Mouse (Mus musculus): ENCODE measurements at regions not wholly inside any gene's neighbourhood (a gene's known extent, or its start where the extent isn't known, plus 50 kb on each side); places are given as distances from the start of the nearest gene placed in this dataset.

DNA sequence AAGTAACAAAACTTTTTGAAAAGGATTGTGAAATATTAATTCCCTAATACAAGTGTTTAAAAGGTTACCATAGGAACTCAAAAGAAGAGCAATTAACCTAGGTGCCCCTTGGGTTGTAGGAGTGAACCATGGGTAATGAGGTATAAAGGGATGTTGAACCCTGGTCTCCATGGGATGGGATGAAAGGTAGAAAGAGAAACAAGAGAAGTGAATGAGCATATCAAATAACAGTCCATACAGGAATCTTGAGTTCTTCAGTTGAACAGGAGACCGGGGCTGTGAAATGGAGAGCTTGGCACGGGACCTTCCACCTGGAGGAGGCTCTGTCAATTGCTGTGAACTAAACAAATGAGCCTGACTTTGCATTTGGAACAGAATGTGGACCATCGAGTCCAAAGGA lies 449.6 kb upstream of the Meis1 start:
- no peak for DNase-seq (ENCODE audit: low spot score)

DNA sequence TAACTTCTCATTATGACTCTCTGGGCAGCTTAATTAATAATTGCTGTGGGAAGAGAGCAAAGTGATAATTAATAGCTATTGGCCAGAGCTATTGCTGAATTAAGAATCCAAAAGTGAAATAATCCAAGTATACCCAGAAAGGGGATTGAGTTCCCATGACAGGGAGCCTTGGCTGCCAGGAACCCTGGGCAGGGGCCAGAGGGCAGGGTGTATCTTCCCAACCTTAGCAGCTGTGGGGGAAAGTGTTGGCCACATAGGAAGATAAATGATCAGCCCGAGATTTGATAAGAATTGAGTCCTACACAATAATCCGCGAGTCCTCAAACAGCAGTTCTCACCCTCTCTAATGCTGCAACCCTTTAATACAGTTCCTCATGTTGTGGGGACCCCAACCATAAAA lies 450.0 kb upstream of the Meis1 start:
- DNase-seq (ENCODE audit: low spot score), result no peak

DNA sequence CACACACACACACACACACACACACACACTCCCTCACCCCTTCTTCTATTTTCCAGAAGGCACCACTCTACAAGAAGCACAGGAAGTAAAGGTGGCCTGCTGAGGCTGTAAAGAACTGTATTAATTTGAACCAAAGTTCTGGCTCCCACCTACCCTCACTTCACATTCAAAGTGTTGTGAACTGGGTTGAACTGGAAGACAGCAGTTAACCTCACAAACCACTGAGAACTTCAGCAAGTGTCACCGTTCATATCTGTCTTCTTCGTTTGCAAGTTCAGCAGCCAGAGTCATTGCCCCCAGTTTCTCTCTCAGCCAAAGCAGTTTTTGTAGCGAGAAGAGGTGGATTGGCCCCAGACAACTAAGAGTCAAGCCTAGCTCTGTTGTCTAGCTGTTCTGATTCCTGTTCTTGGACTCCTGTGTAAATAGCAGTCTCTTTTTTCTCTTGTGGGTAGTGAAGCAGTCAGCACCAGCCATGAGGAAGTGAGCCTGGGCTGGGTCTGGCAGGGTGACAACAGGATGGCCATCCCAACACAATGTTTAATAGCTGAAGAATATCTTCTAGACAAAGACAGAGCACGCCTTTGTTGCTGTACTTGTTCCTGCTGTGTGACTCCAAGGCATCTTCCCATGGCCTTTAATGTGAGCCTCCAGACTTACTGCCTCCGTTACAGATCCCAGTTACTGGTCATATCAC lies 452.0 kb upstream of the Meis1 start:
- no peak for DNase-seq (ENCODE audit: low spot score)

DNA sequence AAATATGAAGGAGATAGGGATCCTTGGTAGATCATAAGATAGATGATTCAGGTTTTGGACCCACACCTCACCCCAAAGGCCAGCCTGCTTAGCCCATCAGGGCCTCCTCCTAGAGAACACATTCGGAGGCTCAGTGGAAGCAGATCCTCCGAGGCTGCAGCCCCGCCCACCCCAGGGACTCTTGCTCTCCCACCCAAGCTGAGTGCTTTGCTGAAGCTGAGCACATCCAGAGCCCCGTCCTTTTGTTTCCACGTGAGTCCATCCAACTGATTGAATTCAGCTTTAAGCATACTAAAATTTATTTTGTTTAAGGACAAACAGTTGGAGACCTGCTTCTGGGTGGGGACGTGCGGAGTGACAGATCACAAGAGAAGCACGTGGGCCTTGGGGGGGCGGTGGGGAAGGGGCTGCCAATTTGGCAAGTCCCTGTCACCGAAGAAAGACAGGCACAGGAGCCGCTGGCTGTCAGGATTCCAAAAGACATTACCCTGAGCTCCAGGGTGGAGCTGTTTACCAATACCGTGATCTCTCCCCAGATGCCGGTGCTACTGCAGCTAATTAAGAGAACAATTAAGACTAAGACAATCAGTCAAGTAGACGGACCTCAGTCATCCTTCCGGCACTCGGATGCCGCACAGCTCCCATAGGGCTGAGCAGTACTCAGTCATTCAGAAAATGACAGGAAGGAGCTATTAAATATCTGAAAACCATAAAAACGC lies 448.9 kb upstream of the Spred2 start:
- no peak for DNase-seq (ENCODE audit: low spot score)

DNA sequence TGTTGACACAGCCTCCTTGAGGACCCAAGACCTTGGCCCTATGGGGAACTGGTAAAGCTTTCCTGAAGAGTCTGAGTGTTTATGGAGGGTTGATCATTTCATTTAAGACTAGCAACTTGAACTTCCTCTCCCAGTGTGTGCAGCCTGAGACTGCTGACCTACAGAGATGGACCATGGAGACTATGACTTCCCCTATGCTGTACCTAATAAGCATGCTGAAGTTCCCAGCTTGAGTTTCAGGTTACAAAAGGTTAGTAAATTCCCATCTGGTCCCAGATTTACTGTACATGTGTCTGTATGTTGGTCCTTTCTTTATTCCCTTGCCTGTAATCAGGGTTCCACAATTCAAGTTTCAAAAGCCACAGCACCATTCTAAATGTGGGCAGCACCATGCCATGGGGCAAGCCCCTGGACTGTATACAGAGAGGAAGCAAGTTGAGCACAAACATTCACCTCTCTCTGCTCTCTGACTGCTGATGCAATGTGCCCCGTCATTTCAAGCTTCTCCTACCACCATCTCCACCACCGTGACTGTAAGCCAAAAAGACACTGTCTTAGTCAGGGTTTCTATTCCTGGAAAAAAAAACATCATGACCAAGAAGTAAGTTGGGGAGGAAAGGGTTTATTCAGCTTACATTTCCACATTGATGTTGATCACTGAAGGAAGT lies 431.0 kb upstream of the Spred2 start:
- DNase-seq (ENCODE audit: low spot score), result no peak

DNA sequence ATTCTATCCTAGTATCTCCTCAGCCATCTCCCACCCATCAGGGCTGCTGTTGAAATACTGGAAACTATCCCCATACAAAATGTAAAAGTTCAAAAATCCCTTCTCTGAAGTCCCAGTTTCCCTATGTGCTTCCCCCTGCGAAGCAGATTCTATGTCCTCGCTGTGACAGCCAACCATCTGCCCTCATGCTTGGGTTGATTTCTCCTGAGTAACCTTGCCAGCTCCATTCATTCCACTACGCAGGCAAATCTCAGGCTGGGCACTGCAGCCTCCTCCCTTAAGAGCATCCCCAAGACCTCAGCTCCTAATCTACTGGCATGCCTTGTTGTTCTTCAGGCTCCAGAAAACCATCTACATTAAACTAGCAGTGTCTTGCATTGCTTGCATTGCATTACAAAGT lies 402.5 kb upstream of the Spred2 start:
- DNase-seq (ENCODE audit: low spot score), result no peak

DNA sequence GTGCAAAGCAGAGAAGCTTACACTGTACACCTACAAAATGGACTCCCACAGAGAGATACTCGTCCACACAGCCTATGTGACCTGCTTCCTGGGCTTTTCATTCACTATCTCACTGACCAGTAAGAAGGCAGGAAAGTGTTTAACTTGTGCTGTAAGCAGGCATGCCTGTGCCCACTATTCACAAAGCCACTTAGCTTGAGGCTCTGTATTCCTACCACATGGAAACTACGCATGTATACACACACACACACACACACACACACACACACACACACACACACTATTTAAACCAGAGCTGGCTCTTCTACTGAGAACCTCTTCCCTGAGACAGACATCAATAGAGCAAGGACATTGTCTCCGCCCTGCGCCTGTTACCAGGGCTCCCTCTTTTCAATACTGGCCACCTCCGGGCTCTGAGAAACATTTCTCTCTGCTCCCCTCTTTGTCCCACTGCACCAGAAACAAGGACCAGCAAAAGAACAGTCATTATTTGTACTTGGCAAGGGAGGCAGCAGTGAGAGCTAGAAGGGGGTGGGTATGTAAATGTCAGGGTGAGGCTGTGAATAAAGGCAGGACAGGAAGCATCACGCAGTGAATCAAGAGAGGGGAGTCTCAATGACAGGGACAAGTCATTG lies 400.2 kb upstream of the Spred2 start:
- DNase-seq (ENCODE audit: low spot score), result no peak

DNA sequence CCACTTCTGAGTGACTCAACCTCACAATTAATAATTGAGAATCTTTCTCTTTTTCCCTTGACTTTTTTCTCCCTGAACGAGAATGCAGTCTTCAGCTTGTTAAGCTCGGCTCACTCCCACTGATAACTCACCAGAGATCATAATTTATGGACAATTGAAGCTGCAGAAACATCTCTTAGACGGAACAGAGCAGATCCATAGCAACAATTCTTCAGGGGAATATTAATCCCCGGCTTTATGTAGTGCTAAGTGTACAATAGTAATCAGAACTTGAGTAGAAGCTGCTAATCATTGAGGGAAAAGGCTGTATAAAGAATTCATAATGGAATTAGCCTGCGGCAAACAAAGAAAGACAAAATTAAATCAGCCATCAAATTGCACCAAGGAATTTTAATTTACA lies 395.0 kb upstream of the Spred2 start:
- DNase-seq (ENCODE audit: low spot score), result no peak

DNA sequence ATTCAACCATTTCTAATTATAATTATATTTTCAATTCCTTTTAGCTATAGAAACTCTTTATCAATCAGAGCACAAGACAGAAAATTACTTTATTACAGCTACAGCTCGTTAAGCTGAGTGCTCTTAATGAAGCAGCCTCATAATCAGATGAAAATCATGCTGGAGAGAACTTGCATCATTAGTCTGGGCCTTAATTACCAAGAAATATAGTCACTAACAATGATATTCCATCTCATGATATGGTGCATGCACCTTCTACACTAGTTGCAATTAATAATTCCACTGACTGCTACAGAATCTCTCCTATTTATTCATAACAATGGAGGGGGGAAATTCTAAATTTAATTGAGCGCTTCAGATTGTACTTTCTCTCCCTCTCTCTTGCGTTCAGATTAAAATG lies 393.5 kb upstream of the Spred2 start:
- no peak for DNase-seq (ENCODE audit: low spot score)

DNA sequence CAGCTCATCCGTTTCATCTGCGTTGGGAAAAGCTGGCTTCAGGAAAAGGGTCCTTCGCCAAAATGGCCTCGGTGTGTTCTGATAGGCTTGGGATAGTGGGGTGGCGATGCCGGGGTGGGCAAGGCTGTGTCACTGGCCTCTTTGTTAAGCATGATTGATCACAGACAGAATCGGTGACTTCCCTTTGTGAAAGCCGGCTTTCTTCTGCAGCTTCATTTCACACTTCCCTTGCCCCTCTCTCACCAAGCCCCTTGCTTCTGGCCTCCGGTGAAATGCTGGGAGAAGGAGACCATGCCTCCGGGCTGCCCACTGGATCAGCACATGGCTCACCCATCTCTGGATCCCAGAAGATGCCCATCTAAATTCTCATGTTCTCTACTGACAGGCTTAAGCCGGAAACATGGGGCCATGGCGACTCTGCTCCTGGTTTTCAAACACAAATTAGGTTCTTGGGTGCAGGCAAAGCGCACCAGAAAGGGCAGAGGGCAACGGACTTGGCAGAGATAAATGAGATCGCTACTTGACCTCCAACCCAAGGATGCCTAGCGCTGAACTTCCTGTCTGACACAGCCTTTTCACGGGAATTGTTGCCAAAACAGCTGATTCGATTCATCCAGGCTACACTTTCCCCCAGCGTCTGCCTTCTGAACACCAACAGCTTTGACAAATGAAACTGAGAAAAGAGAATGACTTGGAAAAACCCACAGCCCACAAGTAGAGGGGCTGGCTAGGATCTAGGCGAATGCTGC lies 392.7 kb upstream of the Spred2 start:
- DNase-seq (ENCODE audit: low spot score), result no peak

DNA sequence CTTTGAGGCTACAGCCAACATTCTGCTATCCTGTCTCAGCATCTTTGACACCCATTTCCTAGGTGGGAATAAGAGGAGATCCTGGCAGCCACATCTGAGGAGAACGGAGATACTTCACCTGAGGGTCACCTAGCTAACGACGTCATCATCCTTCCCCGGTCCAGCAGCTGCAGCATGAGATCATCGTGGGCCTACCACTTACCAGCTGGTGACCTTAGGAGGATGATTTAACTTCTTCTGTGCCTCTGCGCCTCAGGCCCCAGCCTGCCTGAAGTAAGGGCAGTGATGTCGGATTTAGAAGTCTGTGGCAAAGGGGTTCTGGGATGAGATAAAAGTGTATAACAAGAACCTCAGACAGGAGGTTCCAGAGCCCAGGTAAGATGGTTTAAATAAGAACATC lies 391.3 kb upstream of the Spred2 start:
- no peak for DNase-seq (ENCODE audit: low spot score)

DNA sequence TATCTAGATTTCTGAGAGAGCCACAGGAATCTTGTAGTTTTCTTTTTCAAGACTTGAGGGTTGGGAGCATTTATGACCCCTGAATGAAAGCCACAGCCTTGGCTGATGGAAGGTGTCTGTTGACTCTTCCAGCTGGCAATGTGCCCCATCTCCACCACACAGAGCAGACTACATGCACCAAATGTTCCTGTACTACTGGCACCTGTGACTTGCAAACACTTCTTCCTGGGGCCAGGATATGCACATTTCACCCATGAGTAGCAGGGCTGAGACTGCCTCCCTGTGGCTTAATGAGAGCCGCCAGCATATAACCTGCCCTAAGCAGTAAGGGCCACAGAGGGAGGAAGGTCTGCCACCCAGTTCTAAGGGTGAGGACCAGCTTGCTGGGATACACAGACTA lies 390.5 kb upstream of the Spred2 start:
- no peak for DNase-seq (ENCODE audit: low spot score)

DNA sequence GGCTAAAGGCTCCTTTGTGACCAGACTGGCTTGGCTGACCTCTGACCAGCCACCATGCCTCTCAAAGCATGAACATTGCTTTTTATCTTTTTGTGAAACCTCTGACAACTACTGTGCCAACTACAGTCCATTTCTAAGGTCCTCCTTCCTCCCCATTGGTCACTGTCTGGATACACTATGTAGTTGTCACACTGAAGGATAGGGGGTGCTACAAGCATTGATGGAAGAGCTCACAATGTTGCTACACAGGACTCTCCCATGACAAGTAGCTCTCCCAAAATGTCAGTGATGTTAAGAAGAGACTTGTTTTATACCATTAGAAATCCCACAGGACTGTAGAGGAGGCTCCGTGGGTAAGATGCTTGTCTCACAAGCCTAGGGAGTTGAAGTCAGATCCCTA lies 389.0 kb upstream of the Spred2 start:
- no peak for DNase-seq (ENCODE audit: low spot score)

DNA sequence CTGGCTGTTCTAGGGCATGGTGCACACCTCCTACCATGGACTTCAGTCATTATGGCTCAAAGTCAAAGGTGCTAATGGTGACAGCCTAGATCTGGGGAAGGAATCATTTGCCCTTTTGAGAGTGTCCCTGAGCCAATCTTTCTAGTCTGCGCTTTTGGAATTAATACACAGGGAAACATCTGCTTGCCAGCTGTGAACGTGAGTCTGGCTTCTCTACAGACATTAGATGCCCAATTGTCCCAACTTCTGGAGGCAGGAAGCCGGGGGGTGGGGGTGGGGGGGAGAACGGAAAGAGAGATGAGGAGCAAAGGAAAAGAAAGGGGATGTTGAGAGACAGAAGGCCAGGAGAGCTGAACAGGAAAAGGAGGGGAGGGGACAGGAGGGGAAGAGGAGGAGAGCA lies 377.9 kb upstream of the Spred2 start:
- no peak for DNase-seq (ENCODE audit: low spot score)

DNA sequence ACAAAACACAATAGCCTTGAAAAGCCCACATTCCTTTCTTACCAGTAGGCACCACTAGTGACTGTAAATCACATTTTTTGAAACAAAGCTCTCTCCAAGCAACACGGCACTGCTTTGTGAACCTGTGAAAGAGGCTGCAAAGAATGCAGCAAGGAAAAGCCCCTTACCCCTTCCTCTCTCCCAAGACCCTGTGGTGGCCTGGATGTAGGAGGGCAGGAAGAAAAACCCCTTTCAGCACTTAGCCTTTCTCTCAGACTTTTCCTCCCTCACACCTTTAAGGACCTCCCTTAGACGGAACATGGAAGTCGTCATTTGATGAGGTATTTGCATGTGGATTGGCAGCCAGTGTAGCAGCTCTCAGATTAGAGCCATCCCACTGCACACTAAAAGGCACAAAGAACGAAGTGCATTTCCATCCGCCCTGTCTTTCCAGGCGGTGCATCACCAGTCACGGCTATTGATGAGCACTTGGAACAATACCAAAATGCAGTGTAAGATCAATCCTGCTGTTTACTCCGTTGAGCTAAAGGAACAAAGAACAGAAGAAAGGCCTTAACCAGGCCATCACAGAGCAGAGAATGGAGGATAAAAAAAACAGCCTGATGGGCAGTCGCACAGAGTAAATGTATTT lies 369.7 kb upstream of the Spred2 start:
- DNase-seq (ENCODE audit: low spot score), result no peak

DNA sequence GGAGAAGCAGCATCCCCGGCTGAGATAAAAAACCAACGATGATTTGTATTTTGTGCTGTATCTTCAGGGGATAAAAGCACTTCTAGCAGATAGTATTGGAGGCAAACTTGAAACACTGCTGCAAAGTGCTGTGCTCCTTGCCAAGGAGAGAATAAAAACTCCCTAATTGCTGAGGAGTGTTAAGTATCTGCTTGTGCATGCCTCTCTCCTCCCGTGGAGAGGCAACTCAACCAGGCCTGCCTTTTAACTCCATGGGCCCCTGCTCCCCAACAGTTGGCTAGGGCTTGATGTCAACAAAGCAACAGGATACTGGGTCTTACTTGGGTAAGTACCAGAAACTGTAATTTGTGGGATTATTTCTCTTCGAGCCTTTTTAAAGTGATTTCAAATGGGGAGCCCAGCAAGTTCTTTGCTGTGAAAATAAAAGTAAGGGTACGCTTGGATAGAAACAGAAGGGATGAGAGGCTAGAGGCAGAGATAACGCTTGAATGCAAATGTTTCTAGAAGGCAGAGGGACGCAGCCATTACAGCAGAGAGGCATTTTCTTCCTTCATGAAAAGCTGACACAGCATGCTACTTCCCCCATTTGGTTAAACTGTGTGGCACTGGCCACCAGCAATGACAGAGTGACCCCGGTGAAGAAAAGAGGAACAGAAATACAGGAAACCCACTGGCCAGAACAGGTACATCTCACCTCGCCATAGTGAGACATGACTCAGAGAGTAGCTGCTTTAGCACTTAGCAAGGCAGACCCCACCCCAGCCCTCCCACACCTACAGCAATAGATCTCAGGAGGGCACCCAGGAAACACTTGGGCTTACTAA lies 369.0 kb upstream of the Spred2 start:
- DNase-seq (ENCODE audit: low spot score), result no peak

DNA sequence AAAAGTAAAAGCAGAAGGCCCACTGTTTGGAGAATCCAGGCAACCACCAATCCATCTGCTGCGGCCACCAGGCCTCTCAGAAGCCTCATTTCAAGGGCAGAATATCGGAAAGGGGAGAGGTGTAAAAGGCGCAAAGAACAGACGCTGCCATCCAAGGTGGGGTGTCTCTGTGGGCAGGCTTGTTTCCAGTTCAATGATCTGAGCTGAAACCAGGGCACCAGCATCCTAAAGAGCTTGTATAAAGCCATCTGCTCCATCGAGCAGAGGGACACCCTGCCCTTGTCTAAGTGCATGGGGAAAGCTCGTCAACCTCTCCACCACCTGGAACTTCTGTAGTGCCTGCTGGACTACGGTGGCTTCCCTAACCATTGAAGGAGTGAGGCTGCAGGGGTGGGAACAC lies 363.7 kb upstream of the Spred2 start:
- DNase-seq (ENCODE audit: low spot score), result no peak

DNA sequence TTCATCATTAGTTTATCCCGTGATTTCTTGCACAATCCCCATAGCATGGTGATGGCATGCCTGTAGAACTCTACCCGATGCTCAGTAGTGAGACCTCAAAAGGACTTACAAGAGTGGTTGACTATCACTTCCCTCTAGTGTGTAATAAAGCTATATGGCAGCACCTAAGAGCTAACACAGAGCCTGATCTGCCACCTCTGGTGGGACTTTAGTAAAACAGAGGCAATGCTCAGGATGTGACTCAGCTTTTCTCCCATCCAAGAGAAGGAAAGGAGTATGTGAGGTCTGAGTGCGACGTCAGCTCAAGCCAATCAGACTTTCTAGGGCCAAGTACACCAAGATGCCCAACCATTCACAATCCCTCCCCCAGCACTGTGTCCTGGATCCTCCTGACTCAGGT lies 361.5 kb upstream of the Spred2 start:
- DNase-seq (ENCODE audit: low spot score), result no peak

DNA sequence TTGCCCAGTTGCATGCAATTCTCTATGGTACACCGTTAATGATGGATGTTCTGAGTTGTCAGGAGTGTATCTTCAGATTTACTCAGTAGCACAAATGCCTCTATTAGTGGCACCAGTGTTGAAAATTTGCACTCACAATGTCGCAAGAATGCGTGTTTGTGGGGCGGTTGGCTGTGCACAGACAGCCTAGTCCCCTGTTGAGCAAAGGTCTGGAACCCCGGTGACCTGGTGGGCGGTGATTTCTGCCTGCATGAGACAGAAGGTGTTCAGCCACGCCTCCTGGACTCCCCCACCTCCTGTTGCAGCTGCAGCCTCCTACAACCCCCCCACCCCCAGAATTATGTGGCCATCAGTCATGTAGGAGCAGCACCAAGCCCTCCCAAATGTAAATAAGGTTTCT lies 338.9 kb upstream of the Spred2 start:
- DNase-seq (ENCODE audit: low spot score), result no peak

DNA sequence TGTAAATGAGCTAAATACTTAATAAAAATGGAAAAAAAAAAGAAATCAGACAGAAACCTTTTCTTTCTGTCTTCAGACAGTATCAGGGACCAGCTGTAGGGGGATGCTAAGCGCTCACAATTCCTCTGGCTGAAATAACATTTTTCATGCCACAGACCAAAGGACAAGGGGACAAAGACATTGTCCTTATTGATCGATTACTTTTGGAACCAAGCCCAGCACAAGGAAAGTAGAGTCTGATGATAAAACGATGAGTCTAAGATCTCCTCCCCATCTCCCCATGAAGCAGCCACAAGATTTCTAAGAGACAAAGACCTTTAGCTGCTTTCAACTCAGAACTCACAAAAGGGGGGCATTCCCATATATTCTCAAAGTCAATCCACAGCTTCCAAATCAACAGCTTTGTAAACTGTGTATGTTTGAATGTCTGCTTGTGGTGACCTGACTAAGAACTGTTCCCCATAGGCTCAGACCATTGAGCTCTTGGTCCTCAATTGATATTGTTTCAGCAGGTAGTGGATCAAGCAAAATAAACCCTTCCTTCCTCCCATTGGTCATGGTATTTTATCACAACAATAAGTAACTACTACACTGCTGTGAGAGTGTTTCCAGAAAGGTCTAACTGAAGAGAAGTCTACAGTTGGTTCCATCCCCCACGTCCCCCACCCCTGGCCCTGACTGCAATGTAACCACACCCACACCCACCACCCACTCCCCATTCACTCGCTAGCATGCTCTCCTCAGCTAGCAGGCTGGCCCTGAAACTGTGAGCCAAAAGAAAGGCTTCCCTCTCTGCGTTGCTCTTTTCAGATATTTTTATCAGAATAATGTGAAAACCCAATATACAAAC lies 331.4 kb upstream of the Spred2 start:
- DNase-seq (ENCODE audit: low spot score), result no peak

Measured in adipocyte (in vitro differentiated cells).